Comparison of ENCODE assay signal across 17 mouse cellular contexts in the genomic region with DNA sequence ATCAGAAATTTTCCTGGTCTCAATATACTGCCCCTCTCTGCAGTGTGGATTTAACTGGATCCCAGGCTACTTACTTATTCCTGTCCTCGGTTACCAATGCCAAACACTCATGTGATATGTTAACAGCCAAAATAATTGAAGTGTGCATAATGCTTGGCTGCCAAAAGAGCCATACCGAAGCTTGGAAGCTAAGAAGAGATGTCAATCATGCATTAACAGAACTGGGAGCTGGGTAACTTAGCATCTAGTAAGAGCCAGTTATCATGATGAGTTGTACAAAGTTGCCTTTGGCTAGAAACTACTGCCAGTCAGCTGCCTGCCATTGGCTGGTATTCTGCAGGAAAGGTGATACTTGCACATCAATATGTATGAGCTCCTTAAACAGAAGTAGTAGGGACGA.
"Had no signal": no experiment of that assay in that cellular context is flagged by ENCODE, and none has a peak within 500 bp of the region (broad histone marks: within the 10 kb centered on the region; RNA-seq: fewer than 3 reads in every experiment).

No protein-coding gene starts in this region.

- H3K4me3 ChIP-seq: layer of hippocampus, adult 2 months; limb, embryonic 12.5 days; liver, embryonic 13.5 days; lung, embryonic 15.5 days; megakaryocyte, embryonic 14.5 days; neural tube, embryonic 12.5 days had no signal

- H3K9me3 ChIP-seq: liver, embryonic 13.5 days; lung, embryonic 15.5 days; neural tube, embryonic 12.5 days had no signal

- DNase-seq: kidney, postnatal 10 days; kidney, postnatal 4 days; liver; liver, embryonic 13.5 days; liver, postnatal 0 days; lung, postnatal 14 days; right cerebral cortex, postnatal 4 days; spleen, adult 18-20 months; thymus, adult 18-20 months; thymus, postnatal 25 days had no signal

- H3K9ac ChIP-seq: limb, embryonic 12.5 days; liver, embryonic 13.5 days; liver, postnatal 0 days; lung, embryonic 15.5 days; neural tube, embryonic 12.5 days had no signal

- ATAC-seq: liver, postnatal 0 days had no signal

- H3K27me3 ChIP-seq: limb, embryonic 12.5 days; liver, embryonic 13.5 days; lung, embryonic 15.5 days; megakaryocyte, embryonic 14.5 days; neural tube, embryonic 12.5 days had no signal

- H3K27ac ChIP-seq: layer of hippocampus, adult 2 months; limb, embryonic 12.5 days; liver, embryonic 13.5 days; lung, embryonic 15.5 days; macrophage; neural tube, embryonic 12.5 days had no signal

- H3K4me1 ChIP-seq: limb, embryonic 12.5 days; liver, embryonic 13.5 days; lung, embryonic 15.5 days; megakaryocyte, embryonic 14.5 days; neural tube, embryonic 12.5 days had no signal

- H3K36me3 ChIP-seq: limb, embryonic 12.5 days; liver, embryonic 13.5 days; lung, embryonic 15.5 days; neural tube, embryonic 12.5 days had no signal

- H3K4me2 ChIP-seq: limb, embryonic 12.5 days; liver, embryonic 13.5 days; lung, embryonic 15.5 days; midbrain, embryonic 11.5 days; neural tube, embryonic 12.5 days had no signal
